Mouse (Mus musculus): ENCODE measurements around the gene Rin3. TPM values are rescaled to one million over a fixed set of nuclear protein-coding genes. Genes with fewer than 3 reads are reported as not detected.

The Rin3 gene
- polyA plus RNA-seq, 1 experiment from 2014 or later = 2.8 TPM

- no peak overlapping the region for H3K4me2 ChIP-seq
- H3K27me3 ChIP-seq = no peaks in the 10 kb centered on the region
- no peak overlapping the region for H3K27ac ChIP-seq (replicated peaks)
- H3K4me1 ChIP-seq (replicated peaks) = 0 out of 2 replicates have a peak, but pooled peaks cover 4% of the 10 kb centered on the region
- WGBS = 78% methylated on average over 14 of the region's 14 CpGs
- H3K9me3 ChIP-seq = no peaks in the 10 kb centered on the region
- no peak for ATAC-seq (ENCODE audit: low FRiP score, low read depth)
- no peaks in the 10 kb centered on the region for H3K36me3 ChIP-seq
- no peak overlapping the region for H3K9ac ChIP-seq
- H3K4me3 ChIP-seq = no peak overlapping the region
Measured at GRCm38 (mm10) chr12:102345031-102345815, 62.4 kb downstream of the Rin3 start.

- 0 out of 2 replicates have a peak, but pooled peaks cover 4% of the 10 kb centered on the region for H3K4me1 ChIP-seq (replicated peaks)
- H3K27ac ChIP-seq (replicated peaks) = no peak overlapping the region
- WGBS = 3% methylated on average over 1 of the region's 1 CpGs
- H3K9me3 ChIP-seq = no peaks in the 10 kb centered on the region
- H3K4me2 ChIP-seq = no peak overlapping the region
- H3K36me3 ChIP-seq = no peaks in the 10 kb centered on the region
- ATAC-seq (ENCODE audit: low FRiP score, low read depth) = no peak
- no peaks in the 10 kb centered on the region for H3K27me3 ChIP-seq
- H3K4me3 ChIP-seq = no peak overlapping the region
- H3K9ac ChIP-seq = no peak overlapping the region
Measured at GRCm38 (mm10) chr12:102346507-102346906, 63.7 kb downstream of the Rin3 start.

GRCm38 (mm10) chr12:102348447-102348846 lies 65.6 kb downstream of the Rin3 start:
- no peak overlapping the region for H3K9ac ChIP-seq
- H3K4me1 ChIP-seq (replicated peaks) = no peaks in the 10 kb centered on the region
- no peak overlapping the region for H3K27ac ChIP-seq (replicated peaks)
- WGBS = 93% methylated on average over 6 of the region's 6 CpGs
- no peak overlapping the region for H3K4me2 ChIP-seq
- no peaks in the 10 kb centered on the region for H3K9me3 ChIP-seq
- no peaks in the 10 kb centered on the region for H3K36me3 ChIP-seq
- no peaks in the 10 kb centered on the region for H3K27me3 ChIP-seq
- H3K4me3 ChIP-seq = no peak overlapping the region
- ATAC-seq (ENCODE audit: low FRiP score, low read depth) = no peak

GRCm38 (mm10) chr12:102350997-102351396 lies 68.1 kb downstream of the Rin3 start:
- Histone ChIP-seq H3K27ac (replicated peaks) (no peak overlapping the region), H3K4me1 (replicated peaks) (no peaks in the 10 kb centered on the region), H3K4me2 (no peak overlapping the region), H3K36me3 (no peaks in the 10 kb centered on the region), H3K27me3 (no peaks in the 10 kb centered on the region), H3K9ac (no peak overlapping the region), H3K4me3 (no peak overlapping the region), H3K9me3 (no peaks in the 10 kb centered on the region)
- no peak for ATAC-seq (ENCODE audit: low FRiP score, low read depth)
- 93% methylated on average over 1 of the region's 1 CpGs for WGBS

GRCm38 (mm10) chr12:102354126-102354984 lies 71.5 kb downstream of the Rin3 start:
- Histone ChIP-seq H3K4me1 (replicated peaks) (no peaks in the 10 kb centered on the region), H3K27me3 (no peaks in the 10 kb centered on the region), H3K4me3 (no peak overlapping the region), H3K9me3 (no peaks in the 10 kb centered on the region), H3K9ac (no peak overlapping the region), H3K4me2 (no peak overlapping the region), H3K27ac (replicated peaks) (no peak overlapping the region), H3K36me3 (no peaks in the 10 kb centered on the region)
- no peak for ATAC-seq (ENCODE audit: low FRiP score, low read depth)
- WGBS = 86% methylated on average over 10 of the region's 10 CpGs

GRCm38 (mm10) chr12:102355784-102356183 lies 72.9 kb downstream of the Rin3 start:
- no peaks in the 10 kb centered on the region for H3K27me3 ChIP-seq
- no peaks in the 10 kb centered on the region for H3K9me3 ChIP-seq
- no peak overlapping the region for H3K9ac ChIP-seq
- H3K27ac ChIP-seq (replicated peaks) = no peak overlapping the region
- H3K4me2 ChIP-seq = no peak overlapping the region
- no peaks in the 10 kb centered on the region for H3K36me3 ChIP-seq
- ATAC-seq (ENCODE audit: low FRiP score, low read depth) = no peak
- H3K4me1 ChIP-seq (replicated peaks) = no peaks in the 10 kb centered on the region
- no peak overlapping the region for H3K4me3 ChIP-seq

GRCm38 (mm10) chr12:102356781-102357180 lies 73.9 kb downstream of the Rin3 start:
- Histone ChIP-seq H3K36me3 (no peaks in the 10 kb centered on the region), H3K9me3 (no peaks in the 10 kb centered on the region), H3K4me2 (no peak overlapping the region), H3K4me1 (replicated peaks) (no peaks in the 10 kb centered on the region), H3K27me3 (no peaks in the 10 kb centered on the region), H3K4me3 (no peak overlapping the region), H3K27ac (replicated peaks) (no peak overlapping the region), H3K9ac (no peak overlapping the region)
- ATAC-seq (ENCODE audit: low FRiP score, low read depth) = no peak
- WGBS = 97% methylated on average over 1 of the region's 1 CpGs

GRCm38 (mm10) chr12:102359390-102359789 lies 76.5 kb downstream of the Rin3 start:
- H3K27me3 ChIP-seq = no peaks in the 10 kb centered on the region
- ATAC-seq (ENCODE audit: low FRiP score, low read depth) = no peak
- no peak overlapping the region for H3K4me3 ChIP-seq
- no peak overlapping the region for H3K4me2 ChIP-seq
- H3K36me3 ChIP-seq = no peaks in the 10 kb centered on the region
- no peaks in the 10 kb centered on the region for H3K4me1 ChIP-seq (replicated peaks)
- H3K9ac ChIP-seq = no peak overlapping the region
- no peaks in the 10 kb centered on the region for H3K9me3 ChIP-seq
- no peak overlapping the region for H3K27ac ChIP-seq (replicated peaks)
- WGBS = 91% methylated on average over 4 of the region's 4 CpGs

- 88% methylated on average over 10 of the region's 10 CpGs for WGBS
- Histone ChIP-seq H3K36me3 (no peaks in the 10 kb centered on the region), H3K9ac (no peak overlapping the region)
Measured at GRCm38 (mm10) chr12:102361189-102362161, 78.6 kb downstream of the Rin3 start.

GRCm38 (mm10) chr12:102365016-102365415 lies 82.2 kb downstream of the Rin3 start:
- no peaks in the 10 kb centered on the region for H3K9me3 ChIP-seq
- no peak overlapping the region for H3K27ac ChIP-seq (replicated peaks)
- no peaks in the 10 kb centered on the region for H3K27me3 ChIP-seq
- no peak overlapping the region for H3K4me3 ChIP-seq
- no peak for ATAC-seq (ENCODE audit: low FRiP score, low read depth)
- no peaks in the 10 kb centered on the region for H3K36me3 ChIP-seq
- H3K9ac ChIP-seq = no peak overlapping the region
- 92% methylated on average over 7 of the region's 7 CpGs for WGBS
- H3K4me2 ChIP-seq = no peak overlapping the region
- no peaks in the 10 kb centered on the region for H3K4me1 ChIP-seq (replicated peaks)

More at GRCm38 (mm10) chr12:102361189-102362161, 78.6 kb downstream of the Rin3 start:
- Histone ChIP-seq H3K4me3 (no peak overlapping the region), H3K9me3 (no peaks in the 10 kb centered on the region), H3K4me1 (replicated peaks) (no peaks in the 10 kb centered on the region), H3K27me3 (no peaks in the 10 kb centered on the region), H3K27ac (replicated peaks) (no peak overlapping the region), H3K4me2 (no peak overlapping the region)
- no peak for ATAC-seq (ENCODE audit: low FRiP score, low read depth)

- no peaks in the 10 kb centered on the region for H3K27me3 ChIP-seq
- no peaks in the 10 kb centered on the region for H3K9me3 ChIP-seq
- H3K36me3 ChIP-seq = no peaks in the 10 kb centered on the region
- H3K4me3 ChIP-seq = no peak overlapping the region
- H3K27ac ChIP-seq (replicated peaks) = no peak overlapping the region
- no peak for ATAC-seq (ENCODE audit: low FRiP score, low read depth)
- 96% methylated on average over 9 of the region's 9 CpGs for WGBS
- no peak overlapping the region for H3K4me2 ChIP-seq
- H3K4me1 ChIP-seq (replicated peaks) = no peaks in the 10 kb centered on the region
- H3K9ac ChIP-seq = no peak overlapping the region
Measured at GRCm38 (mm10) chr12:102366126-102366816, 83.4 kb downstream of the Rin3 start.

Measured in hindbrain, embryonic 15.5 days (tissue).